16 mouse cellular contexts compared by ENCODE assay signal in genomic region chr3:21293308-21293707, GRCm38 (mm10).
"Had no signal": no experiment of that assay in that cellular context is flagged by ENCODE, and none has a peak within 500 bp of the region (broad histone marks: within the 10 kb centered on the region; RNA-seq: fewer than 3 reads in every experiment).

No protein-coding gene starts in this region.

- H3K4me2 ChIP-seq: limb, embryonic 13.5 days; liver, embryonic 13.5 days; midbrain, embryonic 11.5 days; midbrain, embryonic 15.5 days; neural tube, embryonic 13.5 days; stomach, embryonic 15.5 days had no signal

- H3K4me3 ChIP-seq: limb, embryonic 13.5 days; liver, embryonic 13.5 days; midbrain, embryonic 15.5 days; neural tube, embryonic 13.5 days; stomach, embryonic 15.5 days had no signal

- H3K9me3 ChIP-seq: limb, embryonic 13.5 days; liver, embryonic 13.5 days; midbrain, embryonic 15.5 days; neural tube, embryonic 13.5 days; stomach, embryonic 15.5 days had no signal

- H3K36me3 ChIP-seq: limb, embryonic 13.5 days; liver, embryonic 13.5 days; midbrain, embryonic 15.5 days; neural tube, embryonic 13.5 days; stomach, embryonic 15.5 days had no signal

- H3K27ac ChIP-seq: limb, embryonic 13.5 days; liver, embryonic 13.5 days; midbrain, embryonic 15.5 days; neural tube, embryonic 13.5 days; stomach, embryonic 15.5 days had no signal

- H3K9ac ChIP-seq: limb, embryonic 13.5 days; liver, embryonic 13.5 days; midbrain, embryonic 15.5 days; neural tube, embryonic 13.5 days; stomach, embryonic 15.5 days had no signal

- H3K4me1 ChIP-seq: limb, embryonic 13.5 days; liver, embryonic 13.5 days; midbrain, embryonic 15.5 days; neural tube, embryonic 13.5 days; stomach, embryonic 15.5 days had no signal

- DNase-seq: kidney, postnatal 14 days; kidney, postnatal 4 days; left cerebral cortex, postnatal 4 days; liver, embryonic 13.5 days; lung, adult 2 months; lung, postnatal 14 days; lung, postnatal 4 days; right cerebral cortex, postnatal 25 days; spleen, adult 18-20 months; thymus, adult 18-20 months; thymus, postnatal 36 days had no signal

- H3K27me3 ChIP-seq: limb, embryonic 13.5 days; liver, embryonic 13.5 days; midbrain, embryonic 15.5 days; neural tube, embryonic 13.5 days; stomach, embryonic 15.5 days had no signal
